Mouse (Mus musculus) heart, postnatal 0 days (tissue): ENCODE measurements around the gene Cdc14a.

ENCODE experiments used
- CTCF ChIP-seq: IDR thresholded peaks from 2 replicates; pipeline ENCODE4 v1.5.1; 2016; ENCODE audit warnings: antibody characterized with exemption, control low read depth, low read depth
- EP300 ChIP-seq: IDR thresholded peaks from 2 replicates; pipeline ENCODE4 v1.6.1; 2016; ENCODE audit warnings: antibody characterized with exemption, low read depth

- TF ChIP-seq CTCF (no peak), EP300 (no peak)
These were observed 170.7 kb downstream of the Cdc14a start, which contains the start of gene Gpr88 for GRCm38 (mm10) chr3:116253077-116253531.
